Mouse (Mus musculus) cerebellum, postnatal 25 days (tissue): ENCODE data around the gene Tas1r2.

ENCODE experiments used
- DNase-seq, 2 experiments: peaks; one replicate each; pipeline ENCODE4 v3.0.0; 2021; ENCODE audit warnings: mixed read lengths in 2 of 2

Gene Tas1r2

DNA sequence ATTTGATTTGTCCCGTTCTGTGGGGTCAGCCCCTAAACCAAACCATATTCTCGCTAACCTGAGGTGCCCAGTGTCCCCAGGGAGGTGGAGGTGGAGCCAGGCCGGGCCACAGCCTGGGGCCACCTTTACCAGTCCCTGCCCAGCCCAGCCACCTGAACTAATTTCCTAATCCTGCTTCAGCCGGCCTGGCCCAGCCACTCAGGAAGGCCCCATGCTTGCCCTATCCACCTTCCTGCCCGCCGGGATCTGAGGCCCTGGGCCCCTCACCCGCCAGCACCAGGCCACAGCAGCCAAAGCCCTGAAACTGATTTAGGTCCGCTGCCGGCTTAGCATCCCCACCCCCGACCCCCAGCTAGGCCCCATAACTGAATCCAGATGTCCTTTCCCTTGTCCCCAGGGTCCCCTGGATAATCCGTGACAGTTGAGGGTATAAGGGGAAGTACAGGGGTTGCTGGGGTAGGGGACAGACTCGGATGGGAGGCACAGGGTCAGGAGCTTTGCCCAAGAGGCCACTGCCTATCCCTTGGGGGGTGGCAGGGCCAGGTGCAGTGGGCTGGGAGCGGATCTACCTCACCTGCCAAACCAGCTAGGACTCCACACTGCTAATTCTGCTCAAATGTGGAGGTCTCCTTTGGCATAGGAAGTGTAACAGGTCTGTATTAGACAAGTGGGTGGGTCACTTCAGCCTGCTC lies 62.0 kb downstream of the Tas1r2 start:
- DNase-seq: no peak

DNA sequence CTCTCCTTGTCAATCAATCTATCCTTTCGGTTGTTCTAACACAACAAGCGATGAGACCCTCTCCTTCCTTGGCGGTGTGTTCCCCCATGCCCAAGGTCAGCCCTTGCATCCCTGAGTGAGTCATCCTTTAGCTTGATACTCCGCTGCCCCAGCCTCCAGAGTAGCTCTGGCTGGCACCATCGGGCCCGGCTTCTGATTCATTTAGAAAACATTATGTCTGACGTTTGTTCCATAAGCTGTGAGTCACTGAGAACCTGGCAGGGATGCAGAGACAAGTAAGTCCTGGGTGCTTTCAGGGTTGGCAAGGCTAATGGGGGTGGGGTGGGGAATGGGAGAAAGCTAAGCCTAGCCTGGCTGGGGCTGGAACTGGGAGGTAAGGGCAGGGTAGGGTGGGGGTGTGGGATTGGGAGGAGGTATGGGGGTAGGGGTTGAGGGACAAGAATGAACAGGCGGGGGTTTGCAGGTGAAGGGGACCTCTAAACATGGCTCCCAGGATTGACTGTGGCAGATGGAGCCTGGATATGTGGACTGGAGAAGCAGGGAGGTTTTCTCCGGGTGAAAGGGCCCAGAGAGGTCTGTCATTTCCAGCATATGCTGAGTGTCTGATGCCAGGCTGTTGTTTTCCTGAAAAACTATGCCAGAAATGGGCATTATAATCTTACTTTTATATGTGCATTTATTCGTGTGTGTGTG lies 63.3 kb downstream of the Tas1r2 start:
- no peak for DNase-seq

DNA sequence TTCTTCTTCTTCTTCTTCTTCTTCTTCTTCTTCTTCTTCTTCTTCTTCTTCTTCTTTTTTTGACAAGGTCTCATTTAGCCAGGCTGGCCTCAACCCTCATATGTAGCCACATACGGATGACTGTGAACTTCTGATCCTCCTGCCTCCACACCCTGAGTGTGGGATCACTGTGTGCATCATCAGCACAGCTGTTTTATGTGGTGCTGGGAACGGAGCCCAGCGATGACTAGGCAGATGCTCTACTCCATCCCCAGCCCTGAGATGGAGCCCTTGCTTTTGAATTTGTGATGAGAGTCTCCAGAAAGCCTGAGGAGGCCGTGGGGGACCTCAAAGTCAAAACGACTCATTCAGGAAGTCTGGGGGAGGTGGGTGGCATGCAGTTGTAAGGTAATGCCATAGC lies 65.6 kb downstream of the Tas1r2 start:
- no peak for DNase-seq
